ENCODE assay signal across 26 mouse cellular contexts in genomic region chr1:158830152-158830551, GRCm38 (mm10).
"Had no signal": no experiment of that assay in that cellular context is flagged by ENCODE, and none has a peak within 500 bp of the region (broad histone marks: within the 10 kb centered on the region; RNA-seq: fewer than 3 reads in every experiment).

No protein-coding gene starts in this region.

- H3K36me3 ChIP-seq: embryonic facial prominence, embryonic 10.5 days; embryonic facial prominence, embryonic 12.5 days; embryonic facial prominence, embryonic 13.5 days; embryonic facial prominence, embryonic 15.5 days; forebrain, embryonic 10.5 days; forebrain, embryonic 12.5 days; forebrain, embryonic 15.5 days had no signal

- H3K27me3 ChIP-seq: embryonic facial prominence, embryonic 12.5 days; embryonic facial prominence, embryonic 13.5 days; embryonic facial prominence, embryonic 15.5 days; forebrain, embryonic 12.5 days; forebrain, embryonic 13.5 days; forebrain, embryonic 15.5 days had no signal

- H3K4me3 ChIP-seq: embryonic facial prominence, embryonic 10.5 days; embryonic facial prominence, embryonic 12.5 days; embryonic facial prominence, embryonic 13.5 days; embryonic facial prominence, embryonic 15.5 days; erythroblast, embryonic 14.5 days; forebrain, embryonic 10.5 days; forebrain, embryonic 12.5 days; forebrain, embryonic 13.5 days; forebrain, embryonic 15.5 days; gastrocnemius, adult 2 months; heart, adult 2 months had no signal

- H3K4me2 ChIP-seq: embryonic facial prominence, embryonic 12.5 days; embryonic facial prominence, embryonic 13.5 days; embryonic facial prominence, embryonic 15.5 days; forebrain, embryonic 12.5 days; forebrain, embryonic 13.5 days; forebrain, embryonic 15.5 days had no signal

- DNase-seq: cerebellum, adult 9-10 months; cerebellum, adult 9-11 months; cerebellum, postnatal 10 days; cerebellum, postnatal 14 days; cerebellum, postnatal 25 days; cerebellum, postnatal 36 days; embryo, embryonic 11 days; forebrain, postnatal 0 days; gastrocnemius, adult 2 months; gastrocnemius, postnatal 10 days; gastrocnemius, postnatal 14 days; gastrocnemius, postnatal 25 days; gastrocnemius, postnatal 36 days; heart, adult 18-20 months; heart, adult 2 months had no signal

- ATAC-seq: forebrain, embryonic 13.5 days; forebrain, embryonic 14.5 days; forebrain, embryonic 15.5 days; forebrain, embryonic 16.5 days; forebrain, postnatal 0 days had no signal
